Mouse (Mus musculus) embryo, embryonic 9.5 days (tissue): ENCODE results near the gene Itgb6.

Source experiments
- DNase-seq: peaks from one replicate; pipeline ENCODE4 v3.0.0-alpha.2; 2017; ENCODE audit errors: extremely low spot score

Itgb6 gene

GRCm38 (mm10) chr2:60722514-60722913 lies at the start of gene Itgb6:
TSS of gene Itgb6 (minus strand) at chr2:60722643.
- no peak for DNase-seq

DNA sequence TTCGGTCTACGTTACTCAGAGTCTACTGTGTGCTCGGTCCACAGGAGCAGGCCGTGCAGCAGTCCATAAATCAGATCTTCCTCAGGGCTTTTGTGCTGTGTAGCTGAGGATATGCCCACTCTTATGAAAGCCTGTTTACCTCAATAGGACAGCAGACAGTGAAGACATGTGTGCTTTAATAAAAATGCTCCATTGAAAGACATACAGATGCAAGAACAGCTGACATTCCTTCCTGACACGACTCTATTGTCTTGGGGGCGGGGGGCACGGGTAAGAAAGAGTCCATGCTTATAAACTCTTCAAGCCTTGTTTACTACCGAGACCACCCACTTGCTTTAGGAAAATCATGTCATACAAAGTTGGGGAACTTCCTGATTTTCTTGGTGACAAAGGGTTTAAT lies 44.0 kb upstream of the Itgb6 start:
- DNase-seq, result no peak

GRCm38 (mm10) chr2:60756218-60756617 lies 33.8 kb upstream of the Itgb6 start:
- DNase-seq, result no peak

DNA sequence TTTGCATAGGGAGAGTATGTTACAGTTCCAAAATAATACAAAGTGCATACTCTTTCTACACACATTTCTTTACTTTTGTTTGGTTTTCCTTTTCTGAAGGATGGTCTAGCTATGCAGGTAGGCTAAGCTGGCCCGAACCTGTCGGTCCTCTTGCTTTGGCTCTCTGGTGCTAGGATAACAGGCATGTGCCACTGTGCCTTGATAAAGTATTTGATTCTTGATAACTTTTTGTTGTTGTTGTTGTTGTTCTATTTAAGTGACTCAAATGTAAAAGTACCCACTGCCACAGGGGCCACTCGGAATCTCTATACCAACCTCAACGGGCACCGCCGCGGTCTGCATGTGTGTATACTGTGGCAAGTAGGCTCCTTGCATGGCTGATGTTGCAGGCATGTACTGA lies 32.7 kb upstream of the Itgb6 start:
- DNase-seq, result no peak

DNA sequence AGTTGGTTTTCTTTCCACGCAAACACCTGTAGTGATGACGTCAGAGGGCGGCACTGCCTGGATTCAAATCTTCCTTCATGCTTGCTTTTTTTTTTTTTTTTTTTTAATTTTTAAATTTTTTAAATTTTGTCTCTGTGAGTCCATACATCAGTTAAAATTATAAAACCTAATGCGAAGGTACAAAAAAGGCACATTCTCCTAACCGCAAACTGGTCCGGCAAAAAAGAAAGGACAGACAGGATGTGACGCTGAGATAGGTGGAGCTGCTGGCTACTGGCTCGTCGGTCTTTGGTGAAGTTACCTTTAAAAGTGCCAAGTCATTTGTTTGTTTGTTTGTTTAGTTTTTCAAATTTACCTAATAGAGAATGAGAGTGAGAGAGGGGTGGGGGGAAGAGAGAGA lies 28.8 kb upstream of the Itgb6 start:
- DNase-seq, result no peak

- DNase-seq, result no peak
Observed at GRCm38 (mm10) chr2:60750591-60750990, 28.1 kb upstream of the Itgb6 start.

GRCm38 (mm10) chr2:60748585-60748984 lies 26.1 kb upstream of the Itgb6 start:
- no peak for DNase-seq

DNA sequence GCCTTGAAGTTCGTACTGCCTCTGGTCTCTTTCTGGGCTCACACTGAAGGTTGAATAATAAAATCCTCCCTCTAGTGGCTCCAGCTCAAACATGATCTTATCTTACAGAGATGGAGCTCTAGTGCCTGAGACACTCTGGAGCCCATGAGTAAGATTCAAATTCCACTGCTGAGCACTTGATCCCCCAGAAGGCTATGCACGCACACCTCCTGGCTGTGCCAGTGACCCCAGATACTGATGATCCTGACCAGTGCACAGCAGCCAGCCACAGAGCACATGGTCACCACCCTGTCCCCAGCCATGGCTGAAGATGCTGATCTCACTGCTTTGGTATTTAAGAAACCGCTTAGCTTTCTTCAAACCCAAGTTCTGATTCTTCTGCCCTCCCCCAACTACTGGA lies 25.1 kb upstream of the Itgb6 start:
- DNase-seq, result no peak

- no peak for DNase-seq
Observed at GRCm38 (mm10) chr2:60744674-60745073, 22.2 kb upstream of the Itgb6 start.

- no peak for DNase-seq
Observed at GRCm38 (mm10) chr2:60739389-60740137, 17.1 kb upstream of the Itgb6 start.

DNA sequence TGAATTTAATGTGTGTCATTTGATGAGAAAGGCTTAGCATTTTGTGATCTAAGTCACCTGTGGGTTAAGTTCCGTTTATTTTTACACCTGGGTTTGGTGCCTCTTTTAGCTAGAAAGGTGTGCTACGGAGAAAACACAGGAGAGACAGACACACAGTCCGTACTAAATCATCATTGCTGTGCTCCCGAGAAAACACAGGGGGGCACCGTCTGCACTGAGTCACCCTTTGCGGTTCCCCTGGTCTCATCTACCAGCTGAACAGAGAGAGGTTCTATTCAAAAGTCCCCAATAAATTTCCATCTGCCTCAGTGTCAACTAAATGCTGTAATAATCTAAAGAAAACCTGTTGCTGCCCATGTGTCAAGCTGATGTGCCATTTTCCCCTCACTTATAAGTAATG lies 8.5 kb upstream of the Itgb6 start:
- no peak for DNase-seq

DNA sequence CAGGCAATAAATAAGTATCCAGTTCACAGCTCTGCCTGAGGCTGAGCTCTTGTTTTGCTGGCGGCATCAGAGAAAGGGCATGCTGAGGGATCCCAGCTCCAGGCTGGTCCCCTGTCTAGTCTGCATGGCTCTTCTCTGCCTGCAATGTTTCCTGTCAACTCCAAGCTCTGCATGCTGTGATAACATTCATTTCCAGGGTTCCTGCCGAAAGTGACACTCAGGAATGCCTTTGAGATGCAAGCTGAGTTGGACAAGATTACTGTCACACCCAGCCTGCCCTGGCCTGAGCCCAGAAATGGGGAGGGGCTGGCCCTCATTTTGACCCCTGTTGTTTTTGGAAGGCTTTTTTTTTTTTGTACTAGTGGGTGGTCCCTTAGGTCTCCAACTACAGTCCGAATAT lies 7.6 kb upstream of the Itgb6 start:
- DNase-seq, result peak; percentile 72

DNA sequence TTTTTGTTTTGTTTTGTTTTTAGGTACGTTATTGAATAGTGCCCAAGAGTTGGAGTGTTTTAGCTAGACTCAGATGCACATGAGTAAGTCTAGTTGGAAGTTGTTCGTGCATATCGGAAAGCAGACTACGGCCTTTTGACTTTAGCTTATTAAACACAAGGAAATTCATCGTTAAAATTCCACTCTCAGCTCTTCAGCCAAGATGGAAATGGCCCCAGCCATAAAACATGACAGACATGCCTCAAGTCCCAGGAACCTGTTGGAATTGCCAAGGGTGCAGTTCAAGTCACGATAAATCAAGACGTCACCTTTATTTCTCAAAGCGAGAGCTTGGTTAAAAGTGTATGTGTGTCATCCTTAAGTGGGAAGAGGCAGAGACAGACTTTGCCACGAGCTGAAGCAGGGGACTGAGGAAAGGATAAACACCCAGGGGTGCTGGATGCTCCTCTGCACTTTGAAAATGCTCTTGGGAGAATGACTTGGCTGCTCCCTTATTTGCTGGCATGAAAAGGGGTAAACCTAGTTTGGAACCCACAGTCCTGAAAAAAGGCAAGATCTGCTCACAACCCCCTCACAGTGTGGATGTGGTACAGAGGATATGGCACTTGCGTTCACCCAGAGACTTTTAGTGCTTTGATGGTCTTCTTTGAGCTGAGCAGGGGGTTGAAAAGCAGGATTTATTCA lies 6.6 kb upstream of the Itgb6 start:
- DNase-seq, result no peak

- no peak for DNase-seq
Observed at GRCm38 (mm10) chr2:60724660-60725059, 2.2 kb upstream of the Itgb6 start.

DNA sequence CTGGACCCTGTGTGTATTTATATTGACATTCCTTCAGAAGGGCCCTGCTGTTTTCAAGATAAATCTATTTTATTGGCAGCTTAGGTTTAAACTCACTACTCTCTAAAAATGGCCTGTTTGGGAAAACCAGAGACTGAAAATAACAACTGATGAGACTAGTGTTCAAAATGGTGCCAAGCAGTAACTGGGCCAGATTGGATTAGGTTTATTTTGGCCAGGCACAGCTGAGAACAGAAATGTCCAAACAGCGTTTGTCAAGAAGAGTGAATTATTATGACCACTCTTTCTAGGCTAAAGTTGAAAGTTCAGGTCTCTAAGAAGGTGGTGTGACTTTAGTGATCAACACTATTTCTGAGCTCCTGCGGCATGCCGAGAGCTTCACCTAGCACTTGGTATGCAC lies 524 bp upstream of the Itgb6 start:
- no peak for DNase-seq

- no peak for DNase-seq
Observed at GRCm38 (mm10) chr2:60720906-60721305, 1.5 kb downstream of the Itgb6 start.

DNA sequence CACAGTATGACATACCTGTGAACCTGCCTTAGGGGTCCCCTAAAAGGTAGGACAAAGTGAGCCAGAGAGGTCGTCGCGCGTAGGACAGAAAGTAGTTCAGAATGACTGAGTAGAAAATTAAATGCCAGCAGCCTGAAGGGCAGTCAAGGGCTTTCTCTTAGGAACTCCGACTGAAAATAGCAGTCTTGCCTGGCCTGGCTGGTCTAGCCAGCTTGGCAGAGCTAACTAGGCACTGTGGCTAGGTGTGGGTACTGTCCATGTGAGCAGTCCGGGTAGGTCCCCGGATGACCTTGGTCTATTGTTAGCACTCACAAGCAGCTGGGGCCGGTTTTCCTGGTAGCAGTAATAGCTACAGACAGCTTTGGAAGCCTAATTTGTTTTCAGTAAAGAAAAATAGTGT lies 2.2 kb downstream of the Itgb6 start:
- DNase-seq, result no peak

- no peak for DNase-seq
Observed at GRCm38 (mm10) chr2:60717348-60717747, 5.1 kb downstream of the Itgb6 start.

- no peak for DNase-seq
Observed at GRCm38 (mm10) chr2:60716549-60716948, 5.9 kb downstream of the Itgb6 start.

DNA sequence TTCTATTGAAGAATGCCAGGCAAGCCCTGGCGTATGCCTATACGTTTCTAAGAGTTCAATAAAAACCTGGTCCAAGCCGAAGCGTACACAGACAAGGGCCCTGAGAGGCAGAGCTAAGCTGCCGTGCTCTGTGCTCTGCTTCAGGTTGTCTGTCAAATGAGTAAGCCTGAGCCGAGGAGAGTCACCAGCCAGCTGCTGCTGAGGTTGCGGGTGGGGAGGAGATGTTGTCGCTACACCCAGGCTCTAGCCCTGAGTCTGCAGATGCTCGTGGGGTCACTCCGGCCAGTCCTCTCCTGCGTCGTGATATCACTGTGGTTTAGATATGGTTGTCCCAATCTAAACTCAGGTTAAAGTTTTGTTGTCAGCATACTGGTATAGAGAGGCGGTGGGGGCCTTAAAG lies 6.7 kb downstream of the Itgb6 start:
- DNase-seq, result no peak

GRCm38 (mm10) chr2:60714971-60715502 lies 7.4 kb downstream of the Itgb6 start:
- DNase-seq, result no peak

GRCm38 (mm10) chr2:60714475-60714874 lies 8.0 kb downstream of the Itgb6 start:
- no peak for DNase-seq

- no peak for DNase-seq
Observed at GRCm38 (mm10) chr2:60713857-60714256, 8.6 kb downstream of the Itgb6 start.
